Mouse (Mus musculus): ENCODE results near the gene Antxr1.

Gene Antxr1

GRCm38 (mm10) chr6:87254756-87255155 lies 80.9 kb downstream of the Antxr1 start:
- in situ Hi-C loops (cut with MboI; ENCODE audit: unreplicated experiment in 2 of 2), result no loop called here

GRCm38 (mm10) chr6:87251716-87252115 lies 83.9 kb downstream of the Antxr1 start:
- in situ Hi-C loops (cut with MboI; ENCODE audit: unreplicated experiment in 2 of 2), result no loop called here

GRCm38 (mm10) chr6:87250701-87251100 lies 84.9 kb downstream of the Antxr1 start:
- in situ Hi-C loops (cut with MboI; ENCODE audit: unreplicated experiment in 2 of 2), result no loop called here

GRCm38 (mm10) chr6:87248226-87248834 lies 87.3 kb downstream of the Antxr1 start:
- in situ Hi-C loops (cut with MboI; ENCODE audit: unreplicated experiment in 2 of 2), result no loop called here

- in situ Hi-C loops (cut with MboI; ENCODE audit: unreplicated experiment in 2 of 2), result no loop called here
These were observed 91.2 kb downstream of the Antxr1 start for GRCm38 (mm10) chr6:87244117-87245100.

- in situ Hi-C loops (cut with MboI; ENCODE audit: unreplicated experiment in 2 of 2), result no loop called here
These were observed 98.4 kb downstream of the Antxr1 start for GRCm38 (mm10) chr6:87237260-87237659.

- in situ Hi-C loops (cut with MboI; ENCODE audit: unreplicated experiment in 2 of 2), result no loop called here
These were observed 99.6 kb downstream of the Antxr1 start for GRCm38 (mm10) chr6:87236061-87236460.

GRCm38 (mm10) chr6:87233111-87233510 lies 102.5 kb downstream of the Antxr1 start:
- in situ Hi-C loops (cut with MboI; ENCODE audit: unreplicated experiment in 2 of 2), result no loop called here

- in situ Hi-C loops (cut with MboI; ENCODE audit: unreplicated experiment in 2 of 2), result no loop called here
These were observed 105.6 kb downstream of the Antxr1 start for GRCm38 (mm10) chr6:87230041-87230440.

- in situ Hi-C loops (cut with MboI; ENCODE audit: unreplicated experiment in 2 of 2), result loop anchor here in 1 of 2 experiments (5.0 kb wide), 1 partner anchor 101 kb away; no protein-coding TSS in a partner anchor
These were observed 107.7 kb downstream of the Antxr1 start for GRCm38 (mm10) chr6:87227940-87228339.

- in situ Hi-C loops (cut with MboI; ENCODE audit: unreplicated experiment in 2 of 2), result loop anchor here in 1 of 2 experiments (5.0 kb wide), 1 partner anchor 99 kb away; no protein-coding TSS in a partner anchor
These were observed 109.3 kb downstream of the Antxr1 start for GRCm38 (mm10) chr6:87226315-87226714.

GRCm38 (mm10) chr6:87225286-87225685 lies 110.3 kb downstream of the Antxr1 start:
- in situ Hi-C loops (cut with MboI; ENCODE audit: unreplicated experiment in 2 of 2), result loop anchor here in 1 of 2 experiments (5.0 kb wide), 1 partner anchor 98 kb away; no protein-coding TSS in a partner anchor

- in situ Hi-C loops (cut with MboI; ENCODE audit: unreplicated experiment in 2 of 2), result loop anchor here in 1 of 2 experiments (5.0 kb wide), 1 partner anchor 51 kb away; no protein-coding TSS in a partner anchor
These were observed 112.6 kb downstream of the Antxr1 start for GRCm38 (mm10) chr6:87222854-87223631.

GRCm38 (mm10) chr6:87219061-87219992 lies 116.3 kb downstream of the Antxr1 start:
- in situ Hi-C loops (cut with MboI; ENCODE audit: unreplicated experiment in 2 of 2), result no loop called here

- in situ Hi-C loops (cut with MboI; ENCODE audit: unreplicated experiment in 2 of 2), result no loop called here
These were observed 119.5 kb downstream of the Antxr1 start for GRCm38 (mm10) chr6:87216114-87216591.

- in situ Hi-C loops (cut with MboI; ENCODE audit: unreplicated experiment in 2 of 2), result no loop called here
These were observed 122.4 kb downstream of the Antxr1 start for GRCm38 (mm10) chr6:87213262-87213661.

GRCm38 (mm10) chr6:87211551-87211950 lies 124.1 kb downstream of the Antxr1 start:
- in situ Hi-C loops (cut with MboI; ENCODE audit: unreplicated experiment in 2 of 2), result no loop called here

GRCm38 (mm10) chr6:87207373-87207982 lies 128.1 kb downstream of the Antxr1 start:
- in situ Hi-C loops (cut with MboI; ENCODE audit: unreplicated experiment in 2 of 2), result no loop called here

- in situ Hi-C loops (cut with MboI; ENCODE audit: unreplicated experiment in 2 of 2), result no loop called here
These were observed 128.8 kb downstream of the Antxr1 start for GRCm38 (mm10) chr6:87206790-87207189.
